Mouse (Mus musculus) intestine, embryonic 14.5 days (tissue): ENCODE data around the gene Aif1. TPM values are rescaled to one million over a fixed set of nuclear protein-coding genes. Genes with fewer than 3 reads are reported as not detected.

Source experiments
- ATAC-seq: fragments of 200-750 bp; cut with Nextera tagmentation; replicated peaks from 2 replicates; pipeline ENCODE4 v1.8.0; 2017; ENCODE audit warnings: low read depth, moderate number of reproducible peaks, moderate TSS enrichment, moderate library complexity; ENCODE audit not compliant: low FRiP score, low TSS enrichment
- DNase-seq: peaks from one replicate; pipeline ENCODE4 v3.0.0-alpha.2; 2018; ENCODE audit warnings: low spot score
- H3K27ac ChIP-seq: fragments of 300-500 bp; sonication (generic); 2 replicates; pipeline ENCODE4 v1.5.1; 2014; ENCODE audit warnings: low read depth, mild to moderate bottlenecking, control low read depth
- H3K27me3 ChIP-seq: fragments of 300-500 bp; sonication (generic); replicated peaks from 2 replicates; pipeline ENCODE4 v1.6.1; 2014; ENCODE audit warnings: low read length, control low read depth; ENCODE audit not compliant: control insufficient read depth, insufficient read depth
- H3K36me3 ChIP-seq: fragments of 300-500 bp; sonication (generic); 2 replicates; pipeline ENCODE4 v1.6.1; 2014; ENCODE audit warnings: low read length, control low read depth; ENCODE audit not compliant: control insufficient read depth, insufficient read depth
- H3K4me1 ChIP-seq: fragments of 300-500 bp; sonication (generic); replicated peaks from 2 replicates; pipeline ENCODE4 v1.6.1; 2014; ENCODE audit warnings: low read length, control low read depth, mixed read lengths; ENCODE audit not compliant: control insufficient read depth, insufficient read depth
- H3K4me2 ChIP-seq: fragments of 300-500 bp; sonication (generic); 2 replicates; pipeline ENCODE4 v1.6.1; 2014; ENCODE audit warnings: low read length
- H3K4me3 ChIP-seq: fragments of 300-500 bp; sonication (generic); 2 replicates; pipeline ENCODE4 v1.5.1; 2014; ENCODE audit warnings: low read depth, low read length, control low read depth, mixed read lengths
- H3K9ac ChIP-seq: fragments of 300-500 bp; sonication (generic); 2 replicates; pipeline ENCODE4 v1.6.1; 2014; ENCODE audit warnings: mild to moderate bottlenecking, low read length
- H3K9me3 ChIP-seq: fragments of 300-500 bp; sonication (generic); 2 replicates; pipeline ENCODE4 v1.6.1; 2016; ENCODE audit warnings: low read length, control low read depth; ENCODE audit not compliant: control insufficient read depth
- WGBS: fragments of 180-500 bp; shearing (Covaris S2); extraction: QIAGEN DNeasy Blood & Tissue Kit; methylation state at CpG from one replicate; pipeline ENCODE4 v1.1.7; 2014; 5-methylcytosine and 5-hydroxymethylcytosine counted together
- polyA plus RNA-seq: library from polyadenylated mRNA; unstranded; fragments of >200 nt; fragmentation: Nextera tagmentation; extraction: Ambion mirVana; gene quantifications from 2 replicates; pipeline ENCODE4 v1.2.1, GENCODE M21; 2014

Gene Aif1
- polyA plus RNA-seq, 1 experiment from 2014 or later = 15.4 TPM

DNA sequence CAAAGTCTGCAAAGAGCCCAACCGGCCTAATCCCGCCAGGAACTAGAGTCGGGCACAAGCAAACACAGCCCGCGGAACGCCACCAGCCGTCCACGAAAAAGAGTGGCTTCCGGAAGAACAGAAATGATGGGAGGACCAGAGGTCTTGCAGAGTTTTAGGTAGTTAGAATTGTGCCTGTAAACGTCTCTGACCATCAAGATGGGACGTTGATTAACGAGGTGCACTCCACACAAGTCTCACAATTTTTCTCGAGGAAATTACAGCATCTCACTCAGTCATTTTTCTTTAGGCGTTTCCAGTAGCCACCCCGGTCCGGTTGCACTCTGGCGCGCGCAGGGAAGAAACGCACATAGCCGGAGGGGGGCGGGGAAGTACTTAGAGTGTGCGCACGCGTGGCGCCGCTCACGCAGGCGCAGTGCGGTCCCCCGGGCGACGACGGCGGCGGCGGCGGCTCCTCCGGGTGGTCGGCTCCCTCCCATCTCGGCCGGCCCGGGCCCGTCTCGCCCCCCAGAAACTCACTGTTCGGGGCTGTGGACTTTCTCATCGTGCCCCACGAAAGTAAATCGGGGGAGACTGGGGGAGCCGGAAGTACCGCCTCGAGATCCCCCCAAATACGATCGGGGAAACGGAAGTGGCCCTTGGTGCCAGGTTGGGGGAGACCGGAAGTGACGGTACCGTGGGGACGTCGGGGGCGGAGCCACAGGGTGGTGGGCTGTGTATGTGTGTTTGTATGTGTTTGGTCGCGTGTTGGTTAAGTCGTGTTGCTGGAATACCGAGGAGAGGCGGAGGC, 40.9 kb downstream of the Aif1 start, which contains the start of gene Bag6:
Bag6 (plus strand) TSS at position 378 of the 790 bp plus-strand sequence.
- Histone ChIP-seq H3K36me3 (peaks cover 25% of the 10 kb centered on the region), H3K4me3 (peak within 1 kb of the TSS; percentile 80), H3K4me2 (peak within 1 kb of the TSS; percentile 93), H3K27ac (peak within 1 kb of the TSS; percentile 97), H3K4me1 (peaks cover 13% of the 10 kb centered on the region), H3K27me3 (no peaks in the 10 kb centered on the region), H3K9me3 (no peaks in the 10 kb centered on the region), H3K9ac (peak within 1 kb of the TSS; percentile 86)
- DNase-seq = peak; percentile 98
- peak; percentile 89 for ATAC-seq
- WGBS = 1% methylated on average over 66 of the region's 66 CpGs

DNA sequence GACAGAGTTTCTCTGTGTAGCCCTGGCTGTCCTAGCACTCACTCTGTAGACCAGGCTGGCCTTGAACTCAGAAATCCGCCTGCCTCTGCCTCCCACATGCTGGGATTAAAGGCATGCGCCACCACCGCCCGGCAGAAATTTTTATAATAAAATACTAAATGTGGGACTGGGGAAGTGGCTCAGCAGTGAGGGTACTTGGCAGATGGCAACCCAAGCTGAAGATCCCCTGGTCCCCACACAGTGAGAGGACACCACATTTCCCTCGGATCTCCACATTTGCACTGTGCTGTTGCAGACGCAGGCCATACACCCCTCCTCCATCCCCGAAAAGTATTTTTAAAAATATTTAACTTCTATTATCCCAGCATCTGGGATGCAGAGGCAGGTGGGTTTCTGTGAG, 42.4 kb downstream of the Aif1 start:
- peaks cover 13% of the 10 kb centered on the region for H3K4me1 ChIP-seq
- H3K27ac ChIP-seq = no peak overlapping the region
- H3K4me3 ChIP-seq = no peak overlapping the region
- H3K9ac ChIP-seq = no peak overlapping the region
- H3K9me3 ChIP-seq = no peaks in the 10 kb centered on the region
- ATAC-seq (no peak), DNase-seq (no peak)
- no peaks in the 10 kb centered on the region for H3K27me3 ChIP-seq
- 89% methylated on average over 7 of the region's 7 CpGs for WGBS
- no peak overlapping the region for H3K4me2 ChIP-seq
- H3K36me3 ChIP-seq = peaks cover 11% of the 10 kb centered on the region

DNA sequence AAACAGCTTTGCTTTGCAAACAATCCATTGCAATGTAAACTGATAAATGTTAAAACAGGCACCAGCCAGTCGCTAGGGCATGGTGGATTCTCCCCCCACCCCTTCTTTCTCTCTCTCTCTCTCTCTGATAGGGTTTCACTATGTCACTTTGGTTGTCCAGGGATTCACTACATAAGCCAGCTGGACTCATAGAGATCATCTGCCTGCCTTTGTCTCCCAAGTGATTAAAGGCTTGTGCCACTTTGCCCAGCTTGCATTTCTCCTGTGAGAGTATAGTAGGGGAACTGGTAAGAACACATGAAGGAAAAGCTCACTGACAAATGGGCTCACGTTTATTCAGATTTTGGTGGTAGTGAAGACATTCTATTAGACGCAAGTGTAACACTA, 43.7 kb downstream of the Aif1 start:
- H3K9me3 ChIP-seq = no peaks in the 10 kb centered on the region
- peaks cover 11% of the 10 kb centered on the region for H3K4me1 ChIP-seq
- DNase-seq = no peak
- H3K9ac ChIP-seq = no peak overlapping the region
- H3K27ac ChIP-seq = no peak overlapping the region
- H3K36me3 ChIP-seq = peaks cover 12% of the 10 kb centered on the region; the same call in 1 of the 2 replicates
- no peak for ATAC-seq
- 63% methylated on average over 3 of the region's 3 CpGs for whole genome bisulfite sequencing
- no peaks in the 10 kb centered on the region for H3K27me3 ChIP-seq
- no peak overlapping the region for H3K4me2 ChIP-seq
- no peak overlapping the region for H3K4me3 ChIP-seq

DNA sequence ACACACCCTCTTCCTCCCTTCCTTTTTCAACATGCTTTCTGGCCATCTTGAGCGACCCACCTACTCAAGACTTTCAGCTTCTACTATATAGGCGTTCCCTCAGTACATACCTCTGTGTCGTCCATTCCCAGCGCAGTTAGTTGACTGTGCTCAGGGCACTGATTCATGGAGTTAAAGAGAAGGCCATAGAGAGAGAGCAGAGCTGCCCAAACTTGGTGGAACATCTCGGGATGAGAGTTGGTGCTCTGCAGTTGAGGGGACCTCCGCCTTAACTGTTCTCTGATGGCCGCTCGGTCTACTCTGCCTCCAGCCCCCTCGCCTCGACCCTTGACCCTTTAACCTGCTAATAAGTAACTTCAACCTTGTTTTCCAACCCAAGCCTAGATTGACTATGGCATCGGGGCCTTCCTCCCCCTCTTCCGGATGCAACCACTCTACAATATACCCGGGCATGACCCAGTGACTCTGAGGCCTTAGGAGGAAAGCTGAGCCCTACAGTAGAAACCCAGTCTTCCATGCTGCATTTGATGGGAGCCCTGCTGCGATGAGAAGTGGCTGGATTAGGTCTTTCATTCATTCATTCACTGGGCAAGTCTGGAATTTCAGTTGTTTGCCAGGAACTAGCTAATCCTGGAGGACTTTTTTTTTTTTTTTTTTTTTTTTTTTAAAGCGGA, 44.2 kb downstream of the Aif1 start, which contains the start of gene Apom:
Apom (minus strand) TSS at position 551 of the 674 bp plus-strand sequence.
- ATAC-seq (no peak), DNase-seq (no peak)
- H3K27me3 ChIP-seq = no peaks in the 10 kb centered on the region
- no peak within 1 kb of the TSS for H3K4me3 ChIP-seq
- no peak within 1 kb of the TSS for H3K27ac ChIP-seq
- peaks cover 12% of the 10 kb centered on the region; the same call in 1 of the 2 replicates for H3K36me3 ChIP-seq
- H3K9ac ChIP-seq = no peak within 1 kb of the TSS
- H3K4me2 ChIP-seq = no peak within 1 kb of the TSS
- peaks cover 11% of the 10 kb centered on the region for H3K4me1 ChIP-seq
- WGBS = 81% methylated on average over 15 of the region's 15 CpGs
- no peaks in the 10 kb centered on the region for H3K9me3 ChIP-seq

DNA sequence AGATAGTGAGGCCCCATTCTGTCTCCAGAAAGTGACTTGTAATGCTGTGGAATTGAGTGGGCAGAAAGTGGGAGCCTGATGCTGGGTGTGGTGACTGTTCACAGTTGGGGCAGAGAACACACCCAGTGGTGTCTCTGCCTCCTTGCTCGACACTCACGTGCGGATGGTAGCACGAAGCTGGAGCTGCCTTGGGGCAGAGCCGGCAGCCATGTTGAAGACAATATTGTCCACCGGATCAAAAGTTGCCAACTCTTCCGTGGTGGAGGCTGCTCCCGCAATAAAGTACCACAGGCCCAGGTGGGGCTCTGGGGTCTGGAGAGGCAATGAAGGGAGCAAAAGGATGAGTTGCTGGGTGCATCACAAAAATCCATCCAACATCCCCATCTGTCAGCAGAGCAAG, 44.8 kb downstream of the Aif1 start:
- peaks cover 12% of the 10 kb centered on the region; the same call in 1 of the 2 replicates for H3K36me3 ChIP-seq
- no peak for DNase-seq
- H3K4me3 ChIP-seq = no peak overlapping the region
- no peak for ATAC-seq
- H3K27ac ChIP-seq = no peak overlapping the region
- 91% methylated on average over 8 of the region's 8 CpGs for WGBS
- no peak overlapping the region for H3K4me2 ChIP-seq
- peaks cover 6% of the 10 kb centered on the region for H3K4me1 ChIP-seq
- H3K27me3 ChIP-seq = no peaks in the 10 kb centered on the region
- H3K9me3 ChIP-seq = no peaks in the 10 kb centered on the region
- H3K9ac ChIP-seq = no peak overlapping the region

DNA sequence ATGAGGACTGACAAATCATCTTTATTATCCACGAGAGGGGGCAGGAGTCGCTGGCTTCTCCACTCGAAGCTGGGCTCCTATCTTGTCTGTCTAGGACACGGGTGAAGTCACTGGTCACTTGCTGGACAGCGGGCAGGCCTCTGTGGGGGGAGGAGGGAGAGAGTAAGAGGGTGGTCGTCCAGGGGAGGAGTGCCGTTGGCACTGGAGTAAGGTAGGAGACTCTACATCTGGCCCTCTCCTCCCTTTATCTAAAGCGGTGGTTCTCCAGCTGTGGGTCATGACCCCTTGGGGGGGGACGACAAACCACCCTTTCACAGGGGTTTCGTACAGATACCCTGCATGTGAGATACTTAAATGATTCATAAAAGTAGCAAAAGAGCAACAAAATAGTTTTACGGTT, 46.9 kb downstream of the Aif1 start:
- Histone ChIP-seq H3K27me3 (no peaks in the 10 kb centered on the region), H3K27ac (no peak overlapping the region), H3K9ac (no peak overlapping the region), H3K9me3 (no peaks in the 10 kb centered on the region), H3K36me3 (peaks cover 22% of the 10 kb centered on the region), H3K4me3 (no peak overlapping the region), H3K4me2 (no peak overlapping the region), H3K4me1 (peaks cover 20% of the 10 kb centered on the region)
- ATAC-seq (no peak), DNase-seq (no peak)
- 71% methylated on average over 11 of the region's 11 CpGs for WGBS

DNA sequence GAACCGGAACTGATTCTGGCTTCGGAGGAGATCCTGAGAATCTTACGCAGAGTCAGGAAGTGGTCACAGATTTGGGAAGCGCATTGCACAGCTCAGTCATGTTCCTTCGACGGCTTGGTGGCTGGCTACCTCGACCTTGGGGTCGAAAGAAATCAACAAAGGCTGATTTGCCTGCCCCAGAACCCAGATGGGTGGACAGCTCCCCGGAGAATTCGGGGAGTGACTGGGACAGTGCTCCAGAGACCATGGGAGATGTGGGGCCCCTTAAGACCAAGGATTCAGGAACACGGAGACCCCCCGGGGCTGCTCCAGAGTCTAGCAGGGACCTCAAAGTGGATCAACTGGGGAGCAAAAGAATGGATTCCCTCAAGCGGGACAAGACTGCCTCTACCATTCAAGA, 48.9 kb downstream of the Aif1 start:
- peaks cover 25% of the 10 kb centered on the region for H3K4me1 ChIP-seq
- H3K9ac ChIP-seq = peak overlapping the region; percentile 74
- H3K27ac ChIP-seq = peak overlapping the region; percentile 85; the same call in 1 of the 2 replicates
- H3K36me3 ChIP-seq = peaks cover 27% of the 10 kb centered on the region
- peak overlapping the region; percentile 69 for H3K4me3 ChIP-seq
- no peaks in the 10 kb centered on the region for H3K27me3 ChIP-seq
- 67% methylated on average over 13 of the region's 13 CpGs for WGBS
- H3K4me2 ChIP-seq = peak overlapping the region; percentile 80
- DNase-seq (no peak), ATAC-seq (no peak)
- H3K9me3 ChIP-seq = no peaks in the 10 kb centered on the region

DNA sequence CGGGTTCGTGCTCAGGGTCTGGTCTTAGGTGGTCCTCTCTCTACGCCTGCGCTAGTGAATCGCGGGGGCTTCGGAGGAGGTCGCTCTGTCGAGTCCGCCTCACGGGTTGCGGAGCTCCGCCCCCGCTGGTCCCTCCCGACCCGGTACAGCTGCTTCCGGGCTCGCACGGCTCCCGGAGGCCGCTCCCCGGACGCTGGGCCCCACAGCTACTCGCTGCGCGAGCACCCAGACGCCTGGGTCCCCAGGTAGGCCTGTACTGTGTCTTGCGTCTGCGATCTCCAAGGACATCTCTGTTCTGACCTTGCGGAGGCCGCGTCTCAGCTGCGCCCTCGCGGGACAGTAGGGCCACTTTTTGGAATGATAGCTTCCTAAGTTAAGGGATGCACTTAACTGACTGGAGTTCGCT, 49.7 kb downstream of the Aif1 start, which contains the start of gene D17H6S53E:
D17H6S53E (plus strand) TSS at position 168 of the 406 bp plus-strand sequence.
- Histone ChIP-seq H3K4me2 (peak within 1 kb of the TSS; percentile 80), H3K36me3 (peaks cover 27% of the 10 kb centered on the region), H3K9ac (peak within 1 kb of the TSS; percentile 74), H3K4me1 (peaks cover 25% of the 10 kb centered on the region), H3K4me3 (peak within 1 kb of the TSS; percentile 69), H3K27me3 (no peaks in the 10 kb centered on the region), H3K9me3 (no peaks in the 10 kb centered on the region), H3K27ac (peak within 1 kb of the TSS; percentile 85)
- ATAC-seq (peak; percentile 48), DNase-seq (peak; percentile 83)
- WGBS = under 1% methylated on average over 36 of the region's 36 CpGs
